Mouse (Mus musculus) c-Kit-negative CD71-positive TER-119-positive erythroid progenitor cells, embryonic 14.5 days (primary cell): ENCODE data around the gene Ankrd10.
"Not testable (repeated sequence)": the region's sequence is repeated elsewhere in the genome, so short reads cannot be mapped to it uniquely, and the experiment has no call there.

Experiments
- DNase-seq: peaks from one replicate; pipeline ENCODE4 v3.0.0-alpha.2; 2013; ENCODE audit warnings: low read depth, low spot score

Gene Ankrd10

GRCm38 (mm10) chr8:11635611-11636081 lies at the start of gene Ankrd10:
Gene Ankrd10 (minus strand): TSS chr8:11635757.
- DNase-seq: peak; percentile 92

GRCm38 (mm10) chr8:11684558-11684957 lies 49.0 kb upstream of the Ankrd10 start:
- no peak for DNase-seq

GRCm38 (mm10) chr8:11668308-11668707 lies 32.8 kb upstream of the Ankrd10 start:
- no peak for DNase-seq

- not testable (repeated sequence) for DNase-seq
These were observed 30.6 kb upstream of the Ankrd10 start for GRCm38 (mm10) chr8:11666023-11666716.

- no peak for DNase-seq
These were observed 26.4 kb upstream of the Ankrd10 start for GRCm38 (mm10) chr8:11661969-11662368.

- no peak for DNase-seq
These were observed 14.5 kb upstream of the Ankrd10 start for GRCm38 (mm10) chr8:11650021-11650420.

- no peak for DNase-seq
These were observed 7.6 kb upstream of the Ankrd10 start for GRCm38 (mm10) chr8:11643123-11643522.

GRCm38 (mm10) chr8:11640606-11641005 lies 5.0 kb upstream of the Ankrd10 start:
- no peak for DNase-seq

GRCm38 (mm10) chr8:11637531-11637930 lies 2.0 kb upstream of the Ankrd10 start:
- no peak for DNase-seq

GRCm38 (mm10) chr8:11636324-11637057 lies 934 bp upstream of the Ankrd10 start:
- peak; percentile 83 for DNase-seq

GRCm38 (mm10) chr8:11635012-11635577 lies 462 bp downstream of the Ankrd10 start:
- peak; percentile 43 for DNase-seq

GRCm38 (mm10) chr8:11634331-11635011 lies 1.1 kb downstream of the Ankrd10 start:
- DNase-seq: peak; percentile 19

GRCm38 (mm10) chr8:11633414-11633813 lies 2.1 kb downstream of the Ankrd10 start:
- no peak for DNase-seq

- DNase-seq: no peak
These were observed 3.2 kb downstream of the Ankrd10 start for GRCm38 (mm10) chr8:11632406-11632805.

- DNase-seq: no peak
These were observed 6.4 kb downstream of the Ankrd10 start for GRCm38 (mm10) chr8:11629206-11629605.

- no peak for DNase-seq
These were observed 6.9 kb downstream of the Ankrd10 start for GRCm38 (mm10) chr8:11628506-11629132.

GRCm38 (mm10) chr8:11627717-11628116 lies 7.8 kb downstream of the Ankrd10 start:
- no peak for DNase-seq

- no peak for DNase-seq
These were observed 10.5 kb downstream of the Ankrd10 start for GRCm38 (mm10) chr8:11625084-11625483.

GRCm38 (mm10) chr8:11619091-11619490 lies 16.5 kb downstream of the Ankrd10 start:
- DNase-seq: no peak

- no peak for DNase-seq
These were observed 17.5 kb downstream of the Ankrd10 start for GRCm38 (mm10) chr8:11618063-11618462.

- DNase-seq: peak; percentile 25
These were observed 19.3 kb downstream of the Ankrd10 start for GRCm38 (mm10) chr8:11616294-11616693.
